Mouse (Mus musculus): ENCODE data around the gene Skiv2l.

DNA sequence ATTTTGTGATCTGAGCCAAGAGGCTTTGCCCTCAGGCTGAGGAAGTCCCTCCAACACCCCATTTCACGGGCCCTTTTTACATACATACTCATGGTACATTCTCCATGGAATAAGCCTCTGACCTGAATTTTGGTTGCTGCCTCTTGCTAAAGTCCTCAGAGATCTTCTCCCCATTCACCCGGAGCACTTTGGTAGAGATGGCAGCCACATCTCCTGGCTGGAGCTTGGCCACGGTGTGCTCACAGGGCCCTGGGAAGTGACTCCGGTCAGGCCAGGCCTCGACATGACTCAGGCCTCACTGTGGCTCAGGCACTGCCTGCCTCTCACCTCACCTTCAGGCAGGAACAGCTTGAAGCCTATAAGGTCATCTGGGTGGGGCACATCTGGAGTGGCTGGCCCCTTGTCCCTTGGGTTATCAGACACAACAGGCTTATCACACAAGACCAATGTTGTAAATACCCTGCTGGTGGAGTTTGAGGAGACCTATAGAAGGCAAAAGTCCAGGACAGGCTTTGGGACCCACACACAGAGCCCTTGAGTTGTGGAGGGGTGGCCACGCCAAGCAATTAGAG is 9.2 kb downstream of the Skiv2l start:
- TF ChIP-seq GATA1 (IDR thresholded peaks at IDR 0.05; ENCODE audit: low read length), result no peak
- TF ChIP-seq TAL1 (IDR thresholded peaks at IDR 0.05; ENCODE audit: low read length), result no peak
